In the genomic region with DNA sequence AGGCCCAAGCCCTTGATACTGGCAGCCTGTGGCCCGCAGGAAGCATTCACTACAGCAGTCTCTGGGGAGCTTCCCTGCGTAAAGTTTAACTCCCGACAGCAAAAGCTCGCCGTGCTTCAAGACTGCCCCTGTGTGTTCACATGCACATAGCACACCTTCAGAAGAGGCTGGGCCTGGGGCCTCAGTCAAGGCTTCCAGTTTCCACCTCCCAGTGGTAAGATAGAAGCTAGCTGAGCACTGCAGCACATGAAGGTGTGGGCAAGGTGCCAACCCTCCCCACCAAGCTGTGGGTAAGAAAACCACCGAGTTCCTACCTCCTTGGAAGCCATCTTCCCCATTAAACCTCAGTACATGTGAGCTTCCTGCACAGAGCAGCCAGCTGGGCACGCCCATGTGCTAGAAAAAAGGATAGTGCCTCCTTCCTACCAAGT, we compare ENCODE assay signal across 9 mouse cellular contexts. TPM values are rescaled to one million over a fixed set of nuclear protein-coding genes. Genes with fewer than 3 reads are reported as not detected.
DNase-seq lines count a peak whose midpoint lies in the region; ATAC-seq and TF ChIP-seq lines count a peak whose summit lies in the region.
"Had no signal": no experiment of that assay in that cellular context is flagged by ENCODE, and none has a peak within 500 bp of the region (broad histone marks: within the 10 kb centered on the region; RNA-seq: fewer than 3 reads in every experiment).

No protein-coding gene starts in this region.

- H3K79me2 ChIP-seq in heart, adult 2 months (replicated peaks; ENCODE audit: control insufficient read depth, insufficient read depth, low read length), result no peaks in the 10 kb centered on the region

- no peak for TF ChIP-seq POLR2A in heart, adult 2 months (IDR thresholded peaks at IDR 0.05; ENCODE audit: insufficient read depth, low read depth, low read length)

- H3K9me3 ChIP-seq in heart, embryonic 12.5 days (replicated peaks), result no peaks in the 10 kb centered on the region

- TF ChIP-seq EP300 in heart, adult 2 months (IDR thresholded peaks at IDR 0.05; ENCODE audit: insufficient read depth, low read depth, low read length), result 0 out of 2 replicates have a peak, but pooled peaks have one; percentile 56

- peak; percentile 49 for TF ChIP-seq CTCF in heart, adult 2 months (IDR thresholded peaks at IDR 0.05)
- peak; percentile 41 for TF ChIP-seq CTCF in left cerebral cortex, adult 2 months (IDR thresholded peaks at IDR 0.05)

- H3K36me3 ChIP-seq in heart, adult 2 months (ENCODE audit: control insufficient read depth, insufficient read depth, low read length), result no peaks in the 10 kb centered on the region
- peaks cover 62% of the 10 kb centered on the region for H3K36me3 ChIP-seq in heart, embryonic 12.5 days

- no peak for ATAC-seq in heart, embryonic 12.5 days (ENCODE audit: insufficient number of reproducible peaks, low FRiP score)

- H3K27me3 ChIP-seq in heart, adult 2 months (ENCODE audit: control insufficient read depth, insufficient read depth, low read length), result no peaks in the 10 kb centered on the region
- H3K27me3 ChIP-seq in heart, embryonic 12.5 days (replicated peaks), result no peaks in the 10 kb centered on the region

- 29% methylated on average over 7 of the region's 7 CpGs for WGBS in heart, adult 2 months
- 56% methylated on average over 7 of the region's 7 CpGs for WGBS in heart, embryonic 12.5 days

- peaks cover 4% of the 10 kb centered on the region for H3K4me1 ChIP-seq in heart, adult 2 months (ENCODE audit: control insufficient read depth, insufficient read depth, low read length)
- peaks cover 17% of the 10 kb centered on the region for H3K4me1 ChIP-seq in heart, embryonic 12.5 days (replicated peaks)

- DNase-seq in heart, adult 2 months, result peak in 1 of 2 experiments; percentile 15
- DNase-seq in testis, postnatal 10 days (ENCODE audit: low spot score), result peak; percentile 66
- no peak for DNase-seq in testis, postnatal 14 days (ENCODE audit: low spot score)
- DNase-seq in left cerebral cortex, adult 2 months (ENCODE audit: extremely low spot score in 1 of 2, low spot score in 2 of 2), result peak; percentile 32 to 43
- DNase-seq in right cerebral cortex, adult 18-20 months, result peak; percentile 55
- DNase-seq in cerebellum, postnatal 4 days (ENCODE audit: low spot score in 2 of 2), result no peak
- no peak for DNase-seq in c-Kit-positive CD71-positive TER-119-positive erythroid progenitor cells, embryonic 14.5 days (ENCODE audit: low spot score)

- H3K9ac ChIP-seq in heart, adult 2 months (ENCODE audit: low read depth, low read length), result no peak overlapping the region
- no peak overlapping the region for H3K9ac ChIP-seq in heart, embryonic 12.5 days

- no peak overlapping the region for H3K4me2 ChIP-seq in heart, embryonic 12.5 days

- intact Hi-C loops in heart, adult 2 months (cut with DNase I), result no loop called here
- intact Hi-C loops in left cerebral cortex, adult 2 months (cut with DNase I), result loop anchor here (5.0 kb wide), 1 partner anchor 118 kb away; the partner anchor contains the start of gene Wnt9a

- H3K4me3 ChIP-seq in heart, adult 2 months, result no peak overlapping the region
- no peak overlapping the region for H3K4me3 ChIP-seq in heart, embryonic 12.5 days
- H3K4me3 ChIP-seq in left cerebral cortex, adult 2 months, result no peak overlapping the region

- H3K27ac ChIP-seq in heart, adult 2 months, result no peak overlapping the region
- no peak overlapping the region for H3K27ac ChIP-seq in heart, embryonic 12.5 days (ENCODE audit: poor library complexity, severe bottlenecking)
- H3K27ac ChIP-seq in left cerebral cortex, adult 2 months, result no peak overlapping the region

RNA-seq across cellular contexts. Expression of gene Jmjd4, which starts 24.2 kb away (rescaled TPM):
- total RNA-seq in heart, adult 2 months (2021), result 10 to 100 TPM; 11.8 to 12.9 TPM
- 6.6 and 11.2 TPM in 2 replicates for polyA plus RNA-seq in heart, adult 2 months (2012; rRNA removed)
- 11.7 and 13.1 TPM in 2 replicates for polyA plus RNA-seq in heart, embryonic 12.5 days (2016; fragmentation: Nextera tagmentation; extraction: Ambion mirVana)
- total RNA-seq in left cerebral cortex, adult 2 months (2021), result 10 to 100 TPM; 27.3 to 27.4 TPM

RNA-seq across cellular contexts. Expression of gene Snap47, which starts 25.3 kb away (rescaled TPM):
- 10 to 100 TPM; 37.7 to 42.2 TPM for total RNA-seq in heart, adult 2 months (2021)
- 49.4 and 85.7 TPM in 2 replicates for polyA plus RNA-seq in heart, adult 2 months (2012; rRNA removed)
- polyA plus RNA-seq in heart, embryonic 12.5 days (2016; fragmentation: Nextera tagmentation; extraction: Ambion mirVana), result 107 and 108 TPM in 2 replicates
- total RNA-seq in left cerebral cortex, adult 2 months (2021), result 100 to 1,000 TPM; 379 to 395 TPM

RNA-seq across cellular contexts. Expression of gene Zfp867, which starts 46.6 kb away (rescaled TPM):
- 1 to 10 TPM; 3.0 to 4.7 TPM for total RNA-seq in heart, adult 2 months (2021)
- polyA plus RNA-seq in heart, adult 2 months (2012; rRNA removed), result 1.00 and 2.1 TPM in 2 replicates
- polyA plus RNA-seq in heart, embryonic 12.5 days (2016; fragmentation: Nextera tagmentation; extraction: Ambion mirVana), result 5.2 and 6.2 TPM in 2 replicates
- total RNA-seq in left cerebral cortex, adult 2 months (2021), result 1 to 10 TPM; 3.3 to 4.8 TPM

RNA-seq across cellular contexts. Expression of gene Prss38, which starts 50.2 kb away (rescaled TPM):
- not detected for total RNA-seq in heart, adult 2 months (2021)
- polyA plus RNA-seq in heart, adult 2 months (2012; rRNA removed), result not detected in 2 replicates
- polyA plus RNA-seq in heart, embryonic 12.5 days (2016; fragmentation: Nextera tagmentation; extraction: Ambion mirVana), result not detected in 2 replicates
- total RNA-seq in left cerebral cortex, adult 2 months (2021), result not detected
- total RNA-seq: layer of hippocampus, adult 18-20 months had no signal

Comparison
In these comparisons a context has a peak if more than half of its experiments do, and no peak if none do; other contexts are left out.
1. DNase-seq: peak in testis, postnatal 10 days (single experiment), left cerebral cortex, adult 2 months (2 of 2) and right cerebral cortex, adult 18-20 months (single experiment); none in testis, postnatal 14 days (single experiment), cerebellum, postnatal 4 days (0 of 2) and c-Kit-positive CD71-positive TER-119-positive erythroid progenitor cells, embryonic 14.5 days (single experiment).
2. RNA of gene Snap47, which starts 25.3 kb away (total RNA-seq): 379 to 395 TPM in left cerebral cortex, adult 2 months; 37.7 to 42.2 TPM in heart, adult 2 months; every median in the first group is over 4 times any median in the second.